Mouse (Mus musculus) heart, postnatal 0 days (tissue): ENCODE data around the gene Chd2. TPM values are rescaled to one million over a fixed set of nuclear protein-coding genes. Genes with fewer than 3 reads are reported as not detected.

Experiments
- ATAC-seq: fragments of 200-750 bp; cut with Nextera tagmentation; 2 replicates; pipeline ENCODE4 v1.8.0; 2017; ENCODE audit warnings: low read depth, moderate number of reproducible peaks, moderate library complexity; ENCODE audit not compliant: insufficient read depth
- DNase-seq: peaks from one replicate; pipeline ENCODE4 v3.0.0-alpha.2; 2016; ENCODE audit warnings: low spot score
- H3K27ac ChIP-seq: fragments of 300-500 bp; sonication (generic); 2 replicates; pipeline ENCODE4 v1.5.1; 2014; ENCODE audit warnings: low read depth, mild to moderate bottlenecking
- H3K27me3 ChIP-seq: fragments of 300-500 bp; sonication (generic); 2 replicates; pipeline ENCODE4 v1.6.1; 2014; ENCODE audit warnings: low read length, mixed read lengths; ENCODE audit not compliant: control insufficient read depth, insufficient read depth
- H3K36me3 ChIP-seq: fragments of 300-500 bp; sonication (generic); replicated peaks from 2 replicates; pipeline ENCODE4 v1.6.1; 2014; ENCODE audit warnings: low read length, mixed read lengths; ENCODE audit not compliant: control insufficient read depth, insufficient read depth
- H3K4me1 ChIP-seq: fragments of 300-500 bp; sonication (generic); 2 replicates; pipeline ENCODE4 v1.6.1; 2014; ENCODE audit warnings: antibody characterized with exemption; ENCODE audit not compliant: control insufficient read depth, insufficient read depth
- H3K4me2 ChIP-seq: fragments of 300-500 bp; sonication (generic); 2 replicates; pipeline ENCODE4 v1.6.1; 2014; ENCODE audit warnings: low read depth, mild to moderate bottlenecking, low read length, moderate library complexity
- H3K4me3 ChIP-seq: fragments of 300-500 bp; sonication (generic); 2 replicates; pipeline ENCODE4 v1.5.1; 2014; ENCODE audit warnings: low read depth, low read length
- H3K9ac ChIP-seq: fragments of 300-500 bp; sonication (generic); replicated peaks from 2 replicates; pipeline ENCODE4 v1.6.1; 2014; ENCODE audit warnings: low read depth, low read length, mixed read lengths
- H3K9me3 ChIP-seq: fragments of 300-500 bp; sonication (generic); replicated peaks from 2 replicates; pipeline ENCODE4 v1.6.1; 2016; ENCODE audit warnings: low read length; ENCODE audit not compliant: control insufficient read depth
- CTCF ChIP-seq: IDR thresholded peaks from 2 replicates; pipeline ENCODE4 v1.5.1; 2016; ENCODE audit warnings: antibody characterized with exemption, control low read depth, low read depth
- EP300 ChIP-seq: IDR thresholded peaks from 2 replicates; pipeline ENCODE4 v1.6.1; 2016; ENCODE audit warnings: antibody characterized with exemption, low read depth
- WGBS: fragments of 180-500 bp; shearing (Covaris S2); extraction: QIAGEN DNeasy Blood & Tissue Kit; methylation state at CpG from one replicate; pipeline ENCODE4 v1.1.7; 2014; 5-methylcytosine and 5-hydroxymethylcytosine counted together
- polyA plus RNA-seq: library from polyadenylated mRNA; unstranded; fragments of >200 nt; fragmentation: Nextera tagmentation; extraction: Ambion mirVana; gene quantifications from 2 replicates; pipeline ENCODE4 v1.2.1, GENCODE M21; 2015
- total RNA-seq: library from RNA; depleted of rRNA; stranded (reverse); fragments of >200 nt; gene quantifications from 2 replicates; pipeline ENCODE4 v1.2.3, GENCODE M21; 2014; ENCODE audit warnings: low replicate concordance

The Chd2 gene
- total and polyA plus RNA-seq, 2 experiments from 2014 or later = 31.1 to 65.5 TPM

DNA sequence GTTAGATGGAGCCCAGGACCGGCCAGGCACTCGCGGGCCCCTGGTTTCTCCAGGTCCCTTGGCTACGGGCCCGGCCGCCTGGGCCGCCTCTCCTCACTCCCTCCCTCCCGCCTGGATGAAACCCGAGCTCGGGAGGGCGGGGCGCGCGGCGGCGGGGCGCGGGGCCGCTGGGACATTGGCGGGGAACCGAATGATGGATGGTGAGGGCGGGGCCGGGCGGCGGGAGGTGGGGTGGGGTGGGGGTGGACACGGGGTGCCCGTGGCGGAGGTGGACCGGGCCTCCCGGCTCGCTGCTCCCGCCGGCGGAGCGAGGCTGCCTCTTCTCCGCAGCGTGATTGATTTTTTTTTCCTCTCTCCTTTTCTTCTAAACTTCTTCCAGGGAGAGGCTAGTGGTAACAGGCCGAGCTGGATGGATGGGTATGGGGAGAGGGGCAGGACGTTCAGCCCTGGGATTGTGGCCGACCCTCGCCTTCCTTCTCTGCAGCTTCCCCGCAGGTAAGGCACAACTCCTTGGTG lies 150.6 kb downstream of the Chd2 start:
- Histone ChIP-seq H3K4me1 (peaks cover 14% of the 10 kb centered on the region; the same call in 1 of the 2 replicates), H3K4me2 (peak overlapping the region; percentile 96), H3K4me3 (peak overlapping the region; percentile 58), H3K36me3 (no peaks in the 10 kb centered on the region), H3K27me3 (peaks cover 20% of the 10 kb centered on the region; the same call in 1 of the 2 replicates), H3K27ac (peak overlapping the region; percentile 70), H3K9me3 (no peaks in the 10 kb centered on the region), H3K9ac (peak overlapping the region; percentile 74)
- DNase-seq (peak; percentile 82), ATAC-seq (peak; percentile 91)
- TF ChIP-seq EP300 (no peak), CTCF (no peak)
- WGBS = under 1% methylated on average over 35 of the region's 42 CpGs

DNA sequence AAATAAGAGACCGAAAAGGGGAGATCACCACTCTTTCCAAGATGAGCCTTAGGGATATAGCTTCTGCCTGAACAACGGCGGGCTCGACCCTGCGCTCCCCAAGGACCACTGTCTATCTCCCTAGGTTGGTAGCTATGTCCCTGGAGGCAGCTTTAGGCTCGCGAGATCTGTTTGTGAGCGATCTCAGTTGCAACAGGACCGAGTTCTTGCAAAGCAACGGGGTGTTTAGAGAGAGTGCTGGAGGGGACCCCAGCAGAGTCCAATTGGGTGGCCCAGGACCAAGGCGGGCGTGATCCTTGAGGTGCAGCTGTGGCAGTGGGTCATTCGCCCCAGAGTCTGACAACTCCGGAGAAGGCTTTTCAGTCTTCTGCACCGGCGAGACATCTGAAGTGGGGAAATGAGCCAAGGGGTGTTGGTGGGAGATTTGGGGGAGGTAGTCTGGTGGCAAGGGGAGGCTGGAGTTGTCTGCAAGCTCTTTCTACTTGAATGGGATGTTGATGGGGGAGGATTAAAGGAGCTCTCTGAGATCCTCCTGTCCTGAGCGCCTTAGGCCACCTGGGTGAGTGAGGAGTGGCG lies 151.1 kb downstream of the Chd2 start:
- no peaks in the 10 kb centered on the region for H3K36me3 ChIP-seq
- TF ChIP-seq CTCF (no peak), EP300 (no peak)
- H3K27ac ChIP-seq = no peak overlapping the region
- H3K9me3 ChIP-seq = no peaks in the 10 kb centered on the region
- 5% methylated on average over 18 of the region's 18 CpGs for WGBS
- ATAC-seq (0 out of 2 replicates have a peak, but pooled peaks have one; percentile 4), DNase-seq (no peak)
- 0 out of 2 replicates have a peak overlapping the region, but pooled peaks have one; percentile 3 for H3K9ac ChIP-seq
- peak overlapping the region; percentile 58 for H3K4me3 ChIP-seq
- H3K27me3 ChIP-seq = peaks cover 20% of the 10 kb centered on the region; the same call in 1 of the 2 replicates
- H3K4me2 ChIP-seq = peak overlapping the region; percentile 96
- H3K4me1 ChIP-seq = peaks cover 14% of the 10 kb centered on the region; the same call in 1 of the 2 replicates

DNA sequence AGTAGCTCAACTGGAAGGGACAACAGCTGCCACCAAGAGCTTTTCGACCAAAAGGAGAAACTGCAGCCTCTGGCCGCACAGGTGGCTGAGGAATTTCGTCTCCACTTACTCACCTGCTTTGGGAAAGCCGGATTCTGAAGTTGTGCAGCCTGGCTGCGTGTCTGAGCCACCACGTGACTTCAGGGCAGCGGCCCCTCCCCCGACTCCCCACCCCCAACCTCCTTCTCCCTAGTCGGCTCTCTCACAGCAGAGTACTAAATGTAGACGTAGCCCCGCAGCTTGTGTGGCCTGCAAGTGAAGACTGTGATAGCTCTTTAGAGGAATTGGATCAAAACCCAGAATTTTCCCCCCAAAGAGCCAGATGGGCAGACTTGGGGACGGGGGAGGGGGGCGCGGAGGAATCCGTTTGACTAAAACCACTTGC lies 151.7 kb downstream of the Chd2 start:
- DNase-seq (no peak), ATAC-seq (no peak)
- peaks cover 20% of the 10 kb centered on the region; the same call in 1 of the 2 replicates for H3K27me3 ChIP-seq
- TF ChIP-seq EP300 = no peak
- no peak for TF ChIP-seq CTCF
- H3K9ac ChIP-seq = no peak overlapping the region
- H3K4me1 ChIP-seq = peaks cover 14% of the 10 kb centered on the region; the same call in 1 of the 2 replicates
- WGBS = 3% methylated on average over 15 of the region's 15 CpGs
- peak overlapping the region; percentile 58 for H3K4me3 ChIP-seq
- no peak overlapping the region for H3K27ac ChIP-seq
- H3K4me2 ChIP-seq = peak overlapping the region; percentile 96
- H3K36me3 ChIP-seq = no peaks in the 10 kb centered on the region
- H3K9me3 ChIP-seq = no peaks in the 10 kb centered on the region

DNA sequence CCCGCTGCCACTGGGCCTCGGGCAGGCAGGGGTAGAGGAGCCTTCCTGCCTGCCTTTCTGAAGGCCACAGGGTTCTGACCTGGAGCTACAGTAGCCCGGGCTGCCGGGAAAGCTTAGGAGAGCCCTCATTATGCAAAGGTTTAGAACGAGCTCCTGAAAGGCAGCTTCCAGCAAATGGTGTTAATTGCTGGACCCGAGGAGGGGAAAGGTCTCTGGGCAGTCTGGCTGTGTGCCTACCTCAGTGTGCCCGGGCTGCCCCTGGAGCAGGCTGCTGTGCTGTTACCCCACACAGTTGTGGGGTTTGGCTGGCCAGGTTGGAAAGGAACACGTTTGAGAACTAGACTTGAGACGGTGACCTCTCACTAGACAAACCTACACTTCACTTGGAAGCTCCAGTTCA lies 152.2 kb downstream of the Chd2 start:
- H3K4me3 ChIP-seq = no peak overlapping the region

DNA sequence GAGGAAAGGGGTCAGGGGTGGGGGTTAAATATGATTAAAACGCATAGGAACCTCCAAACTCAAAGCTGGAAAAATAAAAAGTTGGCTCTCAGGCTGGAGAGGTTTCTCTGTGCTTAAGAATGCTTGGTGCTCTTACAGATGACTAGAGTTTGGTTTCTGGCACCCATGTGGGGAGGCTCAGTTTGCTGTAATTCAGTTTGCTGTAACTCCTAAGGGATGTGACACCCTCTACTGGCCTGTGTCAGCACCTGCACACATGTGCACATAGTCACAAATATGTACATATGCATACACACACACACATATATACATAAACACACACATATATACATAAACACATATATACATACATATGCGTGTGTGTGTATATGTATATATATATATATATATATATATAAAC lies 152.8 kb downstream of the Chd2 start:
- Histone ChIP-seq H3K4me1 (peaks cover 14% of the 10 kb centered on the region; the same call in 1 of the 2 replicates), H3K9me3 (no peaks in the 10 kb centered on the region), H3K4me2 (no peak overlapping the region), H3K4me3 (no peak overlapping the region), H3K27ac (no peak overlapping the region), H3K27me3 (peaks cover 20% of the 10 kb centered on the region; the same call in 1 of the 2 replicates), H3K9ac (no peak overlapping the region), H3K36me3 (no peaks in the 10 kb centered on the region)
- 86% methylated on average over 2 of the region's 2 CpGs for whole genome bisulfite sequencing
- ATAC-seq (no peak), DNase-seq (no peak)
- TF ChIP-seq CTCF (no peak), EP300 (no peak)

More for the DNA sequence above, 152.2 kb downstream of the Chd2 start:
- DNase-seq = no peak
- Histone ChIP-seq H3K9me3 (no peaks in the 10 kb centered on the region), H3K27me3 (peaks cover 20% of the 10 kb centered on the region; the same call in 1 of the 2 replicates), H3K36me3 (no peaks in the 10 kb centered on the region), H3K4me1 (peaks cover 14% of the 10 kb centered on the region; the same call in 1 of the 2 replicates), H3K9ac (no peak overlapping the region), H3K27ac (no peak overlapping the region), H3K4me2 (peak overlapping the region; percentile 96)
- ATAC-seq = no peak
- TF ChIP-seq CTCF (no peak), EP300 (no peak)
- WGBS = 28% methylated on average over 9 of the region's 9 CpGs
